Mouse (Mus musculus) CH12.LX (cell line): Measurements from ENCODE around the gene Ndufb2. TPM values are rescaled to one million over a fixed set of nuclear protein-coding genes. Genes with fewer than 3 reads are reported as not detected.

Source experiments
- DNase-seq: peaks from one replicate; pipeline ENCODE4 v3.0.0-alpha.2; 2013; ENCODE audit errors: extremely low read depth
- H3K27ac ChIP-seq: 2 replicates; pipeline ENCODE4 v1.5.1; 2012; ENCODE audit warnings: low read depth, mild to moderate bottlenecking, control low read depth, moderate library complexity; ENCODE audit not compliant: insufficient read depth
- H3K27me3 ChIP-seq: replicated peaks from 2 replicates; pipeline ENCODE3; 2012; ENCODE audit warnings: inconsistent platforms
- H3K36me3 ChIP-seq, 2 experiments: replicated peaks in 1 of 2; 2 replicates each; pipeline versions ENCODE3 to v1.6.1; 2012; ENCODE audit warnings: inconsistent platforms in 1 of 2, low read length in 1 of 2, mild to moderate bottlenecking in 1 of 2, mixed read lengths in 1 of 2, moderate library complexity in 1 of 2; ENCODE audit not compliant: control insufficient read depth in 1 of 2, insufficient read depth in 1 of 2
- H3K4me1 ChIP-seq, 2 experiments: 2 replicates each; pipeline ENCODE4 v1.6.1; 2012; ENCODE audit warnings: inconsistent platforms in 1 of 2, moderate library complexity in 1 of 2; ENCODE audit not compliant: insufficient read depth in 2 of 2, control insufficient read depth in 1 of 2
- H3K4me2 ChIP-seq: 2 replicates; pipeline ENCODE4 v1.6.1; 2012; ENCODE audit warnings: low read depth, mild to moderate bottlenecking, control low read depth; ENCODE audit not compliant: poor library complexity, insufficient read depth, severe bottlenecking
- H3K4me3 ChIP-seq, 3 experiments: fragments of 150-350 bp in 1 of 3; sonication (generic) in 1 of 3; replicated peaks in 1 of 3; 2 replicates each; pipeline versions ENCODE3 to v1.5.1; 2011 to 2012; ENCODE audit warnings: low read depth in 2 of 3, low read length in 2 of 3, mild to moderate bottlenecking in 2 of 3, moderate library complexity in 2 of 3, control low read depth in 1 of 3, improper control_type of control experiment in 1 of 3, inconsistent platforms in 1 of 3, mixed read lengths in 1 of 3; ENCODE audit not compliant: poor library complexity in 1 of 3
- H3K79me2 ChIP-seq: replicated peaks from 2 replicates; pipeline ENCODE4 v1.6.1; 2012; ENCODE audit warnings: mild to moderate bottlenecking, moderate library complexity; ENCODE audit not compliant: control insufficient read depth, poor library complexity, insufficient read depth, severe bottlenecking; ENCODE audit errors: extremely low read depth
- H3K9ac ChIP-seq: 2 replicates; pipeline ENCODE4 v1.6.1; 2012; ENCODE audit warnings: low read depth, mild to moderate bottlenecking, control low read depth, moderate library complexity; ENCODE audit not compliant: insufficient read depth
- H3K9me3 ChIP-seq: replicated peaks from 2 replicates; pipeline ENCODE3; 2012; ENCODE audit warnings: low read length, inconsistent platforms, mixed read lengths
- CHD2 ChIP-seq: IDR thresholded peaks from 2 replicates; pipeline ENCODE4 v1.6.1; 2011; ENCODE audit warnings: low read length, improper control_type of control experiment
- EP300 ChIP-seq: IDR thresholded peaks from 2 replicates; pipeline ENCODE4 v1.6.1; 2011; ENCODE audit warnings: low read length, improper control_type of control experiment
- ETS1 ChIP-seq: conservative IDR thresholded peaks from 2 replicates; pipeline ENCODE4 v1.6.1; 2012; ENCODE audit warnings: low read depth, mild to moderate bottlenecking, inconsistent platforms, low read length, improper control_type of control experiment, moderate library complexity
- IRF4 ChIP-seq: IDR thresholded peaks from 2 replicates; pipeline ENCODE4 v1.6.1; 2014; ENCODE audit warnings: low read depth, mild to moderate bottlenecking, inconsistent platforms, low read length, improper control_type of control experiment
- JUND ChIP-seq: conservative IDR thresholded peaks from 2 replicates; pipeline ENCODE4 v1.6.1; 2011; ENCODE audit warnings: low read depth, low read length, improper control_type of control experiment
- MAFK ChIP-seq: IDR thresholded peaks from 2 replicates; pipeline ENCODE4 v1.6.1; 2011; ENCODE audit warnings: low read length, improper control_type of control experiment; ENCODE audit not compliant: insufficient replicate concordance
- MXI1 ChIP-seq: IDR thresholded peaks from 2 replicates; pipeline ENCODE4 v1.6.1; 2011; ENCODE audit warnings: mild to moderate bottlenecking, low read depth, low read length, improper control_type of control experiment
- NELFE ChIP-seq: IDR thresholded peaks from 2 replicates; pipeline ENCODE4 v1.6.1; 2011; ENCODE audit warnings: low read depth, low read length, improper control_type of control experiment
- NRF1 ChIP-seq: IDR thresholded peaks from 2 replicates; pipeline ENCODE4 v1.6.1; 2014; ENCODE audit warnings: low read depth, mild to moderate bottlenecking, inconsistent platforms, low read length, improper control_type of control experiment, moderate library complexity
- PAX5 ChIP-seq: IDR thresholded peaks from 2 replicates; pipeline ENCODE4 v1.6.1; 2012; ENCODE audit warnings: low read length, inconsistent platforms, mixed read lengths
- POLR2A ChIP-seq: IDR thresholded peaks from 2 replicates; pipeline ENCODE4 v1.6.1; 2011; ENCODE audit warnings: low read depth, mild to moderate bottlenecking, improper control_type of control experiment, low read length
- POLR2AphosphoS2 ChIP-seq: IDR thresholded peaks from 2 replicates; pipeline ENCODE4 v1.6.1; 2011; ENCODE audit warnings: low read depth, low read length, improper control_type of control experiment
- RAD21 ChIP-seq: IDR thresholded peaks from 2 replicates; pipeline ENCODE4 v1.6.1; 2011; ENCODE audit warnings: low read depth, mild to moderate bottlenecking, low read length, improper control_type of control experiment, moderate library complexity
- RCOR1 ChIP-seq: conservative IDR thresholded peaks from 2 replicates; pipeline ENCODE4 v1.6.1; 2012; ENCODE audit warnings: low read depth, mild to moderate bottlenecking, inconsistent platforms, low read length, improper control_type of control experiment
- UBTF ChIP-seq: IDR thresholded peaks from 2 replicates; pipeline ENCODE4 v1.6.1; 2012; ENCODE audit warnings: low read depth, mild to moderate bottlenecking, inconsistent platforms, low read length, improper control_type of control experiment, moderate library complexity
- ZC3H11A ChIP-seq: IDR thresholded peaks from 2 replicates; pipeline ENCODE4 v1.6.1; 2012; ENCODE audit warnings: low read depth, mild to moderate bottlenecking, inconsistent platforms, low read length, improper control_type of control experiment
- dilution Hi-C: fragments of 300-500 bp; cut with MboI; formaldehyde crosslinking; loops from 2 replicates; pipeline ENCODE4 v1.14.3; 2020; ENCODE audit warnings: low sequenced_read_pairs; ENCODE audit not compliant: extremely low pct_unique_long_range_greater_than_20kb, extremely low pct_ligation_motif_present
- in situ Hi-C: fragments of 300-500 bp; cut with MboI; formaldehyde crosslinking; loops from 3 replicates; pipeline ENCODE4 v1.14.3; 2019; ENCODE audit warnings: low sequenced_read_pairs, low pct_ligation_motif_present, low pct_unique_long_range_greater_than_20kb, mixed read lengths
- polyA plus RNA-seq: library from polyadenylated mRNA; unstranded; fragments of >175 nt; gene quantifications from 2 replicates; pipeline ENCODE4 v1.2.1, GENCODE M21; 2012; ENCODE audit warnings: low read depth; ENCODE audit not compliant: insufficient read length
- total RNA-seq, 2 experiments: library from RNA; depleted of rRNA; stranded (reverse); fragments of 300-350 nt in 1 of 2; fragments of >200 nt in 1 of 2; gene quantifications; 2 replicates each; pipeline ENCODE4 v1.2.3; 2012 to 2014

Gene Ndufb2
- total and polyA plus RNA-seq, 3 experiments: 90.9 to 225 (median 162) TPM

DNA sequence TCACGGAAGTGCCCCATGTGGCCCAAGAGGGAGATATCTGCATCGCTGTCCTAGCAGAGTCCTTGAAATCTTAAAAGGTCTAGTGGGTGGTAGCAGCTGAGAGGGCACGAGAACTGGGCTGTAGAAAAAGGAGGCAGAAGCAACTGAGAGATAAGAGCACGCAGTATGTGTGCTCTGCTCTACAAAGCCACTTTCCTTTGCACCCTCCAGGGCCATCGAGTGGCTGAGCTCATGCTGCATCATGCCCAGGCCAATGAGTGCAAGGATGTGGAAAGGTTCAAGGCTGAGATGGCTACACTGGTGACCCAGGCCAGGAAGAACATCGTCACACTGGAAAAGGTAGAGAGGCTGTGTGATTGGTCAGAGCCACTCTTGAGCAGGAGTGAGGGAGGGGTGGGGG, 6.9 kb upstream of the Ndufb2 start, which contains the start of gene Gm42420:
Gene Gm42420 (plus strand): TSS at position 237 of the 400 bp plus-strand sequence.
- TF ChIP-seq JUND (no peak), NRF1 (no peak), RAD21 (no peak)
- TF ChIP-seq, all 38 proteins: peak for 0
- H3K4me3 ChIP-seq: no peak within 1 kb of the TSS
- no peaks in the 10 kb centered on the region for H3K9me3 ChIP-seq
- H3K36me3 ChIP-seq: peaks cover 28 to 87% of the 10 kb centered on the region in 2 experiments
- in situ Hi-C loops: no loop called here
- H3K9ac ChIP-seq: no peak within 1 kb of the TSS
- DNase-seq: no peak
- no peaks in the 10 kb centered on the region for H3K79me2 ChIP-seq
- no peak within 1 kb of the TSS for H3K27ac ChIP-seq
- dilution Hi-C loops: no loop called here
- H3K27me3 ChIP-seq: no peaks in the 10 kb centered on the region
- no peak within 1 kb of the TSS for H3K4me2 ChIP-seq
- no peaks in the 10 kb centered on the region for H3K4me1 ChIP-seq

DNA sequence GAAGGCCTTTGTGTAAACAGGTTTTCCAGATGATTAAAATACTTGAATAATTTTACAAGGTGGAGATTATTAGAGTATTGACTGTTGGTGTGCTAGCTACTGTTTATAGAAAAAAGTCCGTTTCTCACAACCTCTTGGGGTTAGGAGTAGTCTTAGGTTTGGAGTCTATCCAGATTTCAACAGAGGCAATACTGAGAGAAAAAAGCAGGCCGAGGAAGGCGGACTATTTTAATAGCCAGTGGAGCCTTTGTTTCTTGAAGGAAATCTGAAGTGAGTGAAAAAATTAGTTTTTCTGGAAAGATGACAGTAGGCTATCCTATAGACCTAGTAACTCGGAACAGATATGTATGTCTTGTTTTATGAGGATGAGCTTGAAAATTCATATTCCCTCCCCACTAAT, 893 bp upstream of the Ndufb2 start:
- Histone ChIP-seq H3K27me3 (no peaks in the 10 kb centered on the region), H3K27ac (no peak overlapping the region), H3K9me3 (no peaks in the 10 kb centered on the region), H3K4me3 (peak overlapping the region; percentile 80 to 93 (median 81)), H3K4me2 (peak overlapping the region; percentile 58), H3K36me3 (peaks cover 5 to 55% of the 10 kb centered on the region in 2 experiments), H3K79me2 (peaks cover 13% of the 10 kb centered on the region), H3K9ac (0 out of 2 replicates have a peak overlapping the region, but pooled peaks have one; percentile 79), H3K4me1 (peaks cover 4 to 24% of the 10 kb centered on the region in 2 experiments; a peak in 2 of 4 replicates)
- dilution Hi-C loops (no loop called here), in situ Hi-C loops (no loop called here)
- no peak for TF ChIP-seq RCOR1
- no peak for TF ChIP-seq EP300
- TF ChIP-seq ETS1: no peak
- TF ChIP-seq ZC3H11A: no peak
- no peak for TF ChIP-seq POLR2AphosphoS2
- TF ChIP-seq POLR2A: no peak
- no peak for TF ChIP-seq PAX5
- no peak for TF ChIP-seq MAFK
- no peak for TF ChIP-seq CHD2
- TF ChIP-seq MXI1: no peak
- TF ChIP-seq IRF4: no peak
- TF ChIP-seq NELFE: no peak
- TF ChIP-seq UBTF: no peak
- DNase-seq: no peak
